22 mouse cellular contexts compared by ENCODE assay signal in the genomic region with DNA sequence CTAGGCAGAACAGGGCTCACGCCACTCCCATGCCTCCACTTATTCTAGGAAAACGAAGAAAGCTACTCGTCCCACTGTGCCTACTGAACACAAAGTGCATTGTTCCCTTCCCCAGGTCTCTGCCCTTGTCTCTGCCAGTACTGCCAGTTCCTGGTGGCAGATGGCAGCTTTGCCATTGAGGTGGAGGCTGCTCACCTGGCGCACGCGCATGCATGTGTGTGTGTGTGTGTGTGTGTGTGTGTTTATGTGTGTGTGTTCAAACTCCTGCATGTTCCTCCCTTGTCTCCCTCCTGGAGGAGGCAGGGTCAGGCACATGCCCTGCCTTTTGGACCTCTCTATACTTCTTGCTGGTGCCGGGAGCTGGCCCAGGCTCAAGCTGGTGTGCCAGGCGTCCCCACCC. TPM values are rescaled to one million over a fixed set of nuclear protein-coding genes. Genes with fewer than 3 reads are reported as not detected.
DNase-seq lines count a peak whose midpoint lies in the region; ATAC-seq and TF ChIP-seq lines count a peak whose summit lies in the region.
"Had no signal": no experiment of that assay in that cellular context is flagged by ENCODE, and none has a peak within 500 bp of the region (broad histone marks: within the 10 kb centered on the region; RNA-seq: fewer than 3 reads in every experiment).

No protein-coding gene starts in this region.

- no peaks in the 10 kb centered on the region for H3K9me3 ChIP-seq in limb, embryonic 10.5 days (replicated peaks)
- H3K9me3 ChIP-seq in hindbrain, embryonic 13.5 days: no peaks in the 10 kb centered on the region
- H3K9me3 ChIP-seq: embryonic facial prominence, embryonic 15.5 days; forebrain, embryonic 10.5 days; heart, embryonic 15.5 days; hindbrain, embryonic 10.5 days; hindbrain, embryonic 15.5 days had no signal

- no peak for TF ChIP-seq POLR2A in cerebellum, adult 2 months (IDR thresholded peaks at IDR 0.05; ENCODE audit: borderline replicate concordance, insufficient read depth, low read length)

- H3K4me1 ChIP-seq in cerebellum, adult 2 months (ENCODE audit: control insufficient read depth, insufficient read depth, low read length): peaks cover 20% of the 10 kb centered on the region
- peaks cover 43% of the 10 kb centered on the region for H3K4me1 ChIP-seq in limb, embryonic 10.5 days
- peaks cover 11% of the 10 kb centered on the region for H3K4me1 ChIP-seq in hindbrain, embryonic 13.5 days (replicated peaks)

- no peak for ATAC-seq in hindbrain, embryonic 13.5 days (ENCODE audit: low FRiP score)
- ATAC-seq: activated CD4-positive, CD25-positive, alpha-beta regulatory T cell, adult 4 months; forebrain, embryonic 14.5 days; intestine, postnatal 0 days; Patski had no signal

- no peak overlapping the region for H3K27ac ChIP-seq in cerebellum, adult 2 months (ENCODE audit: insufficient read depth, low read length)
- peak overlapping the region; percentile 31; the same call in 1 of the 2 replicates for H3K27ac ChIP-seq in limb, embryonic 10.5 days
- H3K27ac ChIP-seq in hindbrain, embryonic 13.5 days: no peak overlapping the region
- H3K27ac ChIP-seq: embryonic facial prominence, embryonic 15.5 days; forebrain, embryonic 10.5 days; heart, embryonic 15.5 days; hindbrain, embryonic 10.5 days; hindbrain, embryonic 15.5 days had no signal

- H3K4me2 ChIP-seq in hindbrain, embryonic 13.5 days: no peak overlapping the region
- H3K4me2 ChIP-seq: embryonic facial prominence, embryonic 15.5 days; heart, embryonic 11.5 days; heart, embryonic 15.5 days; hindbrain, embryonic 15.5 days had no signal

- H3K36me3 ChIP-seq in limb, embryonic 10.5 days: no peaks in the 10 kb centered on the region
- H3K36me3 ChIP-seq in hindbrain, embryonic 13.5 days: no peaks in the 10 kb centered on the region
- H3K36me3 ChIP-seq: embryonic facial prominence, embryonic 15.5 days; forebrain, embryonic 10.5 days; heart, embryonic 15.5 days; hindbrain, embryonic 10.5 days; hindbrain, embryonic 15.5 days had no signal

- TF ChIP-seq CTCF in cerebellum, adult 2 months (IDR thresholded peaks at IDR 0.05; ENCODE audit: borderline replicate concordance, insufficient read depth, low read depth, low read length): no peak

- peak; percentile 40 to 62 for DNase-seq in cerebellum, adult 2 months
- DNase-seq in cerebellum, postnatal 4 days (ENCODE audit: low spot score in 2 of 2): no peak
- DNase-seq in cerebellum, adult 8-10 months: peak; percentile 26
- DNase-seq in cerebellum, postnatal 10 days: peak; percentile 38 to 44
- DNase-seq in limb, embryonic 10.5 days (ENCODE audit: low spot score): no peak
- no peak for DNase-seq in thymus, postnatal 36 days
- DNase-seq: adrenal gland, postnatal 25 days; heart, adult 18-20 months; kidney, adult 8-10 months had no signal

- 44% methylated on average over 8 of the region's 8 CpGs for WGBS in cerebellum, adult 2 months
- 92% methylated on average over 8 of the region's 8 CpGs for WGBS in limb, embryonic 10.5 days
- 85% methylated on average over 8 of the region's 8 CpGs for WGBS in hindbrain, embryonic 13.5 days

- H3K27me3 ChIP-seq in cerebellum, adult 2 months (ENCODE audit: control insufficient read depth, insufficient read depth, low read length): no peaks in the 10 kb centered on the region
- peaks cover 9% of the 10 kb centered on the region for H3K27me3 ChIP-seq in limb, embryonic 10.5 days (ENCODE audit: low read depth, poor library complexity, severe bottlenecking)
- peaks cover 6% of the 10 kb centered on the region; the same call in 1 of the 2 replicates for H3K27me3 ChIP-seq in hindbrain, embryonic 13.5 days
- H3K27me3 ChIP-seq: embryonic facial prominence, embryonic 15.5 days; heart, embryonic 15.5 days; hindbrain, embryonic 15.5 days; Patski had no signal

- H3K9ac ChIP-seq in hindbrain, embryonic 13.5 days: no peak overlapping the region
- H3K9ac ChIP-seq: embryonic facial prominence, embryonic 15.5 days; heart, embryonic 15.5 days; hindbrain, embryonic 15.5 days had no signal

- no peak overlapping the region for H3K4me3 ChIP-seq in cerebellum, adult 2 months (replicated peaks; ENCODE audit: insufficient read depth, low read depth, low read length)
- no peak overlapping the region for H3K4me3 ChIP-seq in limb, embryonic 10.5 days
- no peak overlapping the region for H3K4me3 ChIP-seq in hindbrain, embryonic 13.5 days
- H3K4me3 ChIP-seq: embryonic facial prominence, embryonic 15.5 days; erythroblast, embryonic 14.5 days; forebrain, embryonic 10.5 days; heart, embryonic 15.5 days; hindbrain, embryonic 10.5 days; hindbrain, embryonic 15.5 days had no signal

RNA-seq across cellular contexts. Expression of a gene that starts 38.5 kb away (rescaled TPM):
- 0.27 and 0.54 TPM in 2 replicates for polyA plus RNA-seq in cerebellum, adult 2 months (2012; rRNA removed)
- 0.33 TPM in 1 of 2 replicates, not detected in the other for polyA plus RNA-seq in limb, embryonic 10.5 days (2016; fragmentation: Nextera tagmentation; extraction: Ambion mirVana)
- polyA plus RNA-seq in hindbrain, embryonic 13.5 days (2015; fragmentation: Nextera tagmentation; extraction: Ambion mirVana): not detected in 2 replicates
- polyA plus RNA-seq: activated CD4-positive, CD25-positive, alpha-beta regulatory T cell, adult 4 months; embryonic facial prominence, embryonic 11.5 days; embryonic facial prominence, embryonic 15.5 days; erythroblast, embryonic 14.5 days; forebrain, embryonic 10.5 days; intestine, postnatal 0 days; Patski had no signal

Comparison
In these comparisons a context has a peak if more than half of its experiments do, and no peak if none do; other contexts are left out.
1. DNase-seq: peak in cerebellum, adult 2 months (2 of 2), cerebellum, adult 8-10 months (single experiment) and cerebellum, postnatal 10 days (2 of 2); none in cerebellum, postnatal 4 days (0 of 2), limb, embryonic 10.5 days (single experiment) and thymus, postnatal 36 days (0 of 2).